Mouse (Mus musculus) mouse embryonic stem cell (cell line): Measurements from ENCODE around the gene Gm26620.

ENCODE experiments used
- in situ Hi-C, 2 experiments: fragments of 300-500 bp; cut with MboI; formaldehyde crosslinking; loops; 1 replicate in 1 of 2; 3 replicates in 1 of 2; pipeline ENCODE4 v1.14.3; 2019 to 2020; ENCODE audit warnings: low sequenced_read_pairs in 2 of 2, low pct_unique_long_range_greater_than_20kb in 1 of 2, mixed read lengths in 1 of 2; ENCODE audit not compliant: unreplicated experiment in 1 of 2

Gm26620 gene

GRCm38 (mm10) chr1:170901536-170902238 lies 16.8 kb downstream of the Gm26620 start:
- in situ Hi-C loops, result no loop called here

- in situ Hi-C loops, result no loop called here
Observed at GRCm38 (mm10) chr1:170903485-170903884, 18.6 kb downstream of the Gm26620 start.

- in situ Hi-C loops, result loop anchor here (5.0 kb wide), 1 partner anchor 75 kb away; no protein-coding TSS in a partner anchor
Observed at GRCm38 (mm10) chr1:170907111-170907455, 22.2 kb downstream of the Gm26620 start.

- in situ Hi-C loops, result loop anchor here (5.0 kb wide), 1 partner anchor 75 kb away; no protein-coding TSS in a partner anchor
Observed at GRCm38 (mm10) chr1:170907456-170908191, 22.8 kb downstream of the Gm26620 start.

GRCm38 (mm10) chr1:170908341-170908740 lies 23.5 kb downstream of the Gm26620 start:
- in situ Hi-C loops, result loop anchor here (5.0 kb wide), 1 partner anchor 74 kb away; no protein-coding TSS in a partner anchor

- in situ Hi-C loops, result no loop called here
Observed at GRCm38 (mm10) chr1:170911907-170912660, 27.2 kb downstream of the Gm26620 start.

- in situ Hi-C loops, result no loop called here
Observed at GRCm38 (mm10) chr1:170912891-170913615, 28.2 kb downstream of the Gm26620 start, which contains the start of gene Fcrlb. Fcrlb (minus strand) TSS chr1:170912941.

GRCm38 (mm10) chr1:170915657-170916056 lies 30.8 kb downstream of the Gm26620 start:
- in situ Hi-C loops, result no loop called here

- in situ Hi-C loops, result no loop called here
Observed at GRCm38 (mm10) chr1:170919308-170919707, 34.4 kb downstream of the Gm26620 start.

- in situ Hi-C loops, result no loop called here
Observed at GRCm38 (mm10) chr1:170924485-170924884, 39.6 kb downstream of the Gm26620 start.

GRCm38 (mm10) chr1:170926941-170927340 lies 42.1 kb downstream of the Gm26620 start:
- in situ Hi-C loops, result no loop called here

GRCm38 (mm10) chr1:170927378-170927777 lies 42.5 kb downstream of the Gm26620 start, which contains the start of gene Fcrla:
Fcrla (minus strand) TSS chr1:170927583.
- in situ Hi-C loops, result no loop called here

GRCm38 (mm10) chr1:170928467-170928866 lies 43.6 kb downstream of the Gm26620 start:
- in situ Hi-C loops, result no loop called here

- in situ Hi-C loops, result no loop called here
Observed at GRCm38 (mm10) chr1:170929245-170929644, 44.4 kb downstream of the Gm26620 start.

GRCm38 (mm10) chr1:170932043-170932442 lies 47.2 kb downstream of the Gm26620 start:
- in situ Hi-C loops, result no loop called here

- in situ Hi-C loops, result no loop called here
Observed at GRCm38 (mm10) chr1:170933386-170933920, 48.6 kb downstream of the Gm26620 start.

GRCm38 (mm10) chr1:170933940-170934339 lies 49.1 kb downstream of the Gm26620 start:
- in situ Hi-C loops, result no loop called here

- in situ Hi-C loops, result no loop called here
Observed at GRCm38 (mm10) chr1:170934383-170934782, 49.5 kb downstream of the Gm26620 start.
